Mouse (Mus musculus) gonadal fat pad, adult 2 months (tissue): ENCODE data around the gene Dync1li1. TPM values are rescaled to one million over a fixed set of nuclear protein-coding genes. Genes with fewer than 3 reads are reported as not detected.
"Not testable (repeated sequence)": the region's sequence is repeated elsewhere in the genome, so short reads cannot be mapped to it uniquely, and the experiment has no call there.

Experiments used
- DNase-seq: peaks from one replicate; pipeline ENCODE4 v3.0.0-alpha.2; 2012; ENCODE audit warnings: low read depth
- polyA plus RNA-seq: library from polyadenylated mRNA; depleted of rRNA; stranded (reverse); fragments of >200 nt; gene quantifications from 2 replicates; pipeline ENCODE4 v1.2.3, GENCODE M21; 2012

The Dync1li1 gene
- polyA plus RNA-seq, 1 experiment = 14.7 TPM

GRCm38 (mm10) chr9:114673626-114674025, 15.0 kb upstream of the Dync1li1 start:
- DNase-seq = no peak

GRCm38 (mm10) chr9:114678576-114678975, 10.0 kb upstream of the Dync1li1 start:
- peak; percentile 40 for DNase-seq

- no peak for DNase-seq
These were observed 8.6 kb upstream of the Dync1li1 start for GRCm38 (mm10) chr9:114679944-114680343.

GRCm38 (mm10) chr9:114680531-114680930, 8.1 kb upstream of the Dync1li1 start:
- no peak for DNase-seq

- DNase-seq = no peak
These were observed 6.4 kb upstream of the Dync1li1 start for GRCm38 (mm10) chr9:114682193-114682592.

GRCm38 (mm10) chr9:114686245-114686644, 2.3 kb upstream of the Dync1li1 start:
- no peak for DNase-seq

GRCm38 (mm10) chr9:114687639-114688038, 951 bp upstream of the Dync1li1 start:
- no peak for DNase-seq

GRCm38 (mm10) chr9:114688953-114689407, 390 bp downstream of the Dync1li1 start:
- no peak for DNase-seq

GRCm38 (mm10) chr9:114690119-114690601, 1.6 kb downstream of the Dync1li1 start:
- peak; percentile 23 for DNase-seq

GRCm38 (mm10) chr9:114691112-114691511, 2.5 kb downstream of the Dync1li1 start:
- no peak for DNase-seq

GRCm38 (mm10) chr9:114695662-114696061, 7.1 kb downstream of the Dync1li1 start:
- DNase-seq = not testable (repeated sequence)

GRCm38 (mm10) chr9:114697072-114697471, 8.5 kb downstream of the Dync1li1 start:
- no peak for DNase-seq

GRCm38 (mm10) chr9:114697926-114698325, 9.3 kb downstream of the Dync1li1 start:
- DNase-seq = no peak

GRCm38 (mm10) chr9:114699262-114699661, 10.7 kb downstream of the Dync1li1 start:
- no peak for DNase-seq

GRCm38 (mm10) chr9:114699882-114700665, 11.5 kb downstream of the Dync1li1 start:
- no peak for DNase-seq

GRCm38 (mm10) chr9:114701031-114701430, 12.4 kb downstream of the Dync1li1 start:
- no peak for DNase-seq

GRCm38 (mm10) chr9:114701921-114702320, 13.3 kb downstream of the Dync1li1 start:
- DNase-seq = no peak

- no peak for DNase-seq
These were observed 19.2 kb downstream of the Dync1li1 start for GRCm38 (mm10) chr9:114707805-114708204.

- DNase-seq = no peak
These were observed 21.8 kb downstream of the Dync1li1 start for GRCm38 (mm10) chr9:114710345-114710744.

GRCm38 (mm10) chr9:114713481-114713880, 24.9 kb downstream of the Dync1li1 start:
- no peak for DNase-seq

- DNase-seq = no peak
These were observed 28.2 kb downstream of the Dync1li1 start for GRCm38 (mm10) chr9:114716677-114717331.

- no peak for DNase-seq
These were observed 38.7 kb downstream of the Dync1li1 start for GRCm38 (mm10) chr9:114727315-114727714.

GRCm38 (mm10) chr9:114728432-114728831, 39.8 kb downstream of the Dync1li1 start:
- not testable (repeated sequence) for DNase-seq
